Mouse (Mus musculus) activated CD4-positive, CD25-positive, alpha-beta regulatory T cell, adult 4 months (primary cell): ENCODE data around the gene Rtl10. TPM values are rescaled to one million over a fixed set of nuclear protein-coding genes. Genes with fewer than 3 reads are reported as not detected.

Experiments
- ATAC-seq: one replicate; pipeline ENCODE4 v1.8.0; 2017
- polyA plus RNA-seq, 2 experiments: library from polyadenylated mRNA; unstranded; fragments of 100-300 nt; shearing (Covaris generic); gene quantifications; one replicate each; pipeline ENCODE4 v1.2.1; 2017

Gene Rtl10
- polyA plus RNA-seq, 2 experiments from 2014 or later, result 1.4 to 2.6 TPM

DNA sequence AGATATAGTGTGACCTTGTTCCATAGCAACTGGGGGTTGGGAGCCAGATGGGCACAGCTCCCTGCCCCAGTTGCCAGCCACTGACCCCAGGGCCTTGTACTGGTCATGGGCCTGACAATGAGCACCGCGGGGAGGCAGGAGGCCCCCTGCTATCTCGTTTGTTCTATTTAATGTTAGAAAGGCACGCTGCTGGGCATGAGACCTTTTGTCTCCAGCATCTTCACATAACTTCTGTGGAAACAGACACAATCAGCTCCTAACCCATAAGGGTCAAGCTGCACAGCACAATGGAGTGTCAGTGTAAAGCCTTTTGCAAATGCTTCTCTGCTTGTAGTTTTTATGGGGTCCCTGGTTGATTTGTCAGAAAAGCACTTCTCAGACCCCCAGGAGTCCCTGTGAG, 14.3 kb upstream of the Rtl10 start:
- ATAC-seq, result no peak

DNA sequence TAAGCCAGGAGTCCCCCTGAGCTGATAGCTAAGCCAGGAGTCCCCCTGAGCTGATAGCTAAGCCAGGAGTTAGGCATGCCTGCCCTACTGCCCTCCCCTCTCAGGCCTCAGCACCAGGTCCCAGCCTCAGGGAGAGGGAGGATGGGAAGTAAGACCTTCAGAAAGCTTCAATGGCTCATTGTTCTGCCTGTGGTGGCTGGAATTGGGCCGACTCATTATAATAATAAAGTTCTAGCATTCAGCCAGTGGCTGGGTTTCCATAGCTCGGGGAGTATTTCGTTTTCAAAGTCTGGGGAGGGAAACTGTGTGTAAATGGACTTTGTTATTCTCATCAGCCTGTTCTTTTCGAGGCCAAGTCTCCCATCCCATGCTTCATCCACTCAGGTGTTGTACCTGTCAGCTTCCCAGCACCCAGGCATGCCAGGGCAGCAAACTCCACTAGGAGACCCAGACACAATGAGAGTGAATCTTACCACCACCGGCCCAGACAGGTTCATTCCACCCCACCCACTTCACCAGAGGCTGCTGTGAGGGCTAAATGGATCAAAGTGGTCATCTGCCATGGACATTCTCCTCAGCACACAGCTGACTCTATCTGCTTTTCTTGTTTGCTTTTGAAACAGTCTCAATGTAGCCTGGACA, 13.8 kb upstream of the Rtl10 start:
- ATAC-seq, result no peak

- ATAC-seq, result no peak
Measured at GRCm38 (mm10) chr16:18486126-18486525, 12.6 kb upstream of the Rtl10 start.

DNA sequence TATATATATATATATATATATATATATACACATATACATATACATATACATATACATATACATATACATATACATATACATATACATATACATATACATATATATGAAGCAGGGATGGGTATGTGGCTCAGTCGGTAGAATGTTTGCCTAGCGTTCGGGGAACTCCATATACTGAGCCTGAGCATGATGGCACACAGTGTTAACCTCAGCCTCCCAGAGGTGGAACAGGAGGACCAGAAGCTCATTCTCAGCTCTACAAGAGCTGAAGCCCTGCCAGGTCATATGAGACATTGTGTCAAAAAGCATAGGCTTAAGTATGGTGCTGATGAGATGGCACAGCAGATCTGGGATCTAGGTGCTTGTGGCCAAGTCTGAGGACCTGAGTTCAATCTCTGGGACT, 8.4 kb upstream of the Rtl10 start:
- no peak for ATAC-seq

DNA sequence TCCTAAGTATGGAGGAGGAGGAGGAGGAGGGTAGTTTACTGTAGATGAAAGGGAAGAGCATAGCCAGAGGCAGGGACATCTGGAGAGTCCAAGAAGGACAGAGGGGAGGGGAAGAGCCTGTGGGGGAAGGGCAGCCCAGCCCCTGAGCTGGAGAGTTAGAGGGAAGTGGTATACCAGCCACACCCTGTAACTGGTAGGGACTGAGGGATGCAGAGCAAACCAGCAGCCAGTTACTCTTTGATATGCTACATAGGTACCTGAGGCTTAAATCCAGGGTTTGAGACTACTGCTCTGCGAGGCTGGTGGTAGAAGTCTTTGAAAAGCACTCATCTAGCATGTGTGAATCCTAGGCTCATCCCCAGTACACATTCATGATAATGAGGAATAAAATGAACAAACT, 7.8 kb upstream of the Rtl10 start:
- no peak for ATAC-seq

- peak; percentile 58 for ATAC-seq
Measured at GRCm38 (mm10) chr16:18497865-18498515, 711 bp upstream of the Rtl10 start.

DNA sequence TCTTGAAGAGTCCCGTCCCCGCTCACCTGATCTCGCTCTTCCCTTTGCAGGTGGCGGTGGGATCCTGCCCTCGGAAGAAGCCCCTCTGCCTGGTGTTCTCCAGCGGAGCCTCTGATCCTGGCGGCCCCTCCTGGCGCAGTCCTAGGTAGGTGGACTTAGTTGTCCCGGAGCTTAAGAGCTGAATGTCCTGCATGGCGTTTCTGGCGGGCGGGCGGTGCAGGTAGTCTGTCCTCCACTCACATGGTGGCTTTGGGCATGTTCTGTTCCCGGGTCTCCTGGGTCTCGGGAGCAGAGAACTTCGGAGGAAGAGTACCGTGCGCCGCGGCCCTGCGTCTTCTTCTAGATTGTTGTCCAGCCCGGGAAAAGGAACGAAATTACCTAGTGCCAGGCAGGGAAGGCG, 295 bp downstream of the Rtl10 start:
- peak; percentile 3 for ATAC-seq

DNA sequence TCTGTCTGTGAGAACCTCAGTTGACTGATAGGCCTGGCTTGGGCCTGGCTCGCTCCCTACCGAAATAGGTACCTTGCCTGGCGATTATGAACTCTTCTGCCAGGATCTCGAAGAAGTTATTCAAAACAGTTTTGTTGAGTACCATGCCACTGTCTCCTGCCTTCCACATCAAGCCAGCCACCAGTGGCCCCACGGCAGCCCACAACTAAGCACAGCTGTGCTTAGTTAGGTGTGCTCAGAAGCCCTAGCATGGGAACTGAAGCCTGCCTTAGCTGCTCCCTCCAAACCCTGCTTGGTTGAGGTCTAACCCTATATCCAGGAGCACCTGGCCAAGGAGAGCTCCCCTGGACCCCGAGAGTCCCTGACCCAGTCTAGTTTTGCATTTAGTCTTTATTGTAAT, 2.8 kb downstream of the Rtl10 start:
- ATAC-seq, result no peak

DNA sequence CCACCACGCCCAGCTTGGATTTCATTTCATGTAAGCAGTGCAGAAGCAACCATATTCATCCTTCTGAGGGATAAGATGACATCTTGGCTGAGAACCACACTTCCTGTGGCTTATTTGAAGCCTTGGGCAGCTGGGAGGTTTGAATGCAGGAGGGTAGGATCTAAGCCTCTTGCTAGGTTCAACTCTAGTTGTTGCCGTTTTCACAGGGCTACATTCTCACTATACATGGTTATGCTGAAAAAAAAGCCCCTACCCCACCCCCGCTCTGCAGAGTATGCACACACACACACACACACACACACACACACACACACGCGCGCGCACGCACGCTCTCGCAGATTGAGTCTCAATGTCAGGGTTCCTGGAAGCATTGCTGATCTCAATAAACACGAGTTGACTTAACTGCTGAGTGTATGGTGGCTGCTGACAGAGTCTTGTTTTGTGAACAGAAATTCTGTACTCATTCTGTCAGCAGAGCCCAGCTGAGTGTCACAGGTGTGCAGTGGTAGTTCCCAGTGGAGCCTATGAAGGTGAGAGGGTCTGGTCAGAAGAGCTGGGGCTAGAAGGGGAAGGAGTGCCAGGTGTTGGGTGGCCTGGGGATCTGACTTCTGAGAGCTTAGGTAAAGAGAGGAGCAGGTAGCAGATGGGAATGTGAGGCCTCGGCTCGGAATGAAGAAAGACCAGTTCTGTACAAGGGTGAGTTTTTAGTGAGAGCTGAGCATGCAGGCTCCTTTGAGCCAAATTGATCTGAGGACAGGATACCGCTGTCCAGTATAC, 5.1 kb downstream of the Rtl10 start:
- peak; percentile 5 for ATAC-seq

- ATAC-seq, result no peak
Measured at GRCm38 (mm10) chr16:18506524-18507199, 8.0 kb downstream of the Rtl10 start.

DNA sequence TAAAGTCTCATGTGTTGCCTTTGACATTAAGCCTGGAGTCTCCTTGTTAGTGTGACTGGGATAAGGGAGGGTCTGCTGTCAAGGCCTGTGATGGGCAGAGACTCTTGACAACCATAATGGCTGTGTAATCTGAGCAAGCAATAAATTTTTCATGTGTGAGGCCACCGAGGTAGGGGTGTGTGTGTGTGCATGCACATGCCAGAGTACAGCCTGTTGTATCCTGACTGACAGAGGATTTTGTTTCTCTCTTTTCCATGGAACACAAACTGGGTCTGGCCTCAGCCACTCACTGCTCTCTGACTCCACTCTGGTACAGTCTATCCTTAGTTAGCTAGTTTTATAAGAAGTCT, 8.5 kb downstream of the Rtl10 start:
- no peak for ATAC-seq

- ATAC-seq, result no peak
Measured at GRCm38 (mm10) chr16:18511741-18512140, 13.0 kb downstream of the Rtl10 start.

DNA sequence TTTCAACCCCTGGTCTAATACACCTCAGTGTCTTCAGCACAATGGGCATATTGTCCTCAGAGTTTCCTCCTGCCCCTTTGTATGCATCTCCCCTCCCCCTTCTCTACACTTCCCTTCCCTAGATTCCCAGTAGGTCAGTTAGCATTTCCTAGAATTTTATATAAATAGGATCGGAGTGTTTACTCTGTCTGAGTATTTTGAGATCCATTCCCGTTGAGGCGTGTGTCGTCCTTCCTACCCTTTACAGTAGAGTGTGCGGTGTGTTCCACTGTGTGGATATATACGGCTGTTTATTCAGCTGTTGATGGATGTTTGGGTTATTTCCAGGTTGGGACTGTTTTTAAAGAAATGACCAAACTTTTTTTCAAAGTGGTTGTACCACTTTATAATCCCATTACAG, 14.8 kb downstream of the Rtl10 start:
- ATAC-seq, result no peak

GRCm38 (mm10) chr16:18518091-18518490, 19.4 kb downstream of the Rtl10 start:
- ATAC-seq, result no peak

DNA sequence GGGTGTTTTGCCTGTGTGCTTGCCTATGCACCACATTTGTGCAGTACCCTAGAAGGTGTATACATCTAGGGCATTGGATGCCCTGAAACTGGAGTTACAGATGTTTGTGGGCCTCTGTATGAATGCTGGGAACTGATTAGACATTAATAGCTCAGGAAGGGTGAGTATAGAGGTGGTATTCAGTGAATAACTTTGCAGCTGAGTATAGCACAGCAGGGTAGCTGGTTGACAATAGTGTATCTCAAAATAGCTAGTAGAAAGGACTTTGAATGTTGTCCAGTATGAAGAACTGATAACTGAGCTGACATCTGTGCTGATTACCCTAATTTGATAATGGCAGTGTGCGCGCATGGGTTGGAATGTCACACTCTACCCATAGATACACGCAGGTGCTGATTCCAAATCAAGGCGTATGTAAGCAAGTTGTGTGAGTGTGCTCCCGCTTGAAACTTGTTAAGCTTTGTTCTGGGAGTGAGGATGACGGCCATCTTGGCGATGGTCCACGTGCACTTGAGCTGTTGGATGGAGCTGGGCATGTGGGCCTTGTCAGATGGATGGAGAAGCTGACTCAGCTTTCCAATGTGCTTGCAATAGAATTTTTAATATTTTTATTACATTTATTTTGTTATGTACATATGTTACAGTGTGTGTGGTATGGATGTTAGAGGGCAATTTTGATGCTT, 25.0 kb downstream of the Rtl10 start:
- ATAC-seq, result no peak

- no peak for ATAC-seq
Measured at GRCm38 (mm10) chr16:18528656-18529055, 30.0 kb downstream of the Rtl10 start.

DNA sequence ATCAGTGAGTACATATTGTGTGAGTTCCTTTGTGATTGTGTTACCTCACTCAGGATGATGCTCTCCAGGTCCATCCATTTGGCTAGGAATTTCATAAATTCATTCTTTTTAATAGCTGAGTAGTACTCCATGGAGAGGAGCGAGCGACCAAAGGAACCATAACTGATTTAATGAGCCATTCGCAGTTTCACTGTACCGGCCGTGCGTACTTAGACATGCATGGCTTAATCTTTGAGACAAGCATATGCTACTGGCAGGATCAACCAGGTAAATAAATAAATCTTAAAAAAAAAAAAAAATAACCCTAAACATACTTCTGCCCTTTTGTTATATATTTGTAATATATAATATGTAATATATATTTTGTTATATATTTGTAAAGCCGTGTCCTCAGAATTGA, 34.4 kb downstream of the Rtl10 start:
- ATAC-seq, result peak; percentile 100

- no peak for ATAC-seq
Measured at GRCm38 (mm10) chr16:18537407-18537990, 38.8 kb downstream of the Rtl10 start.

DNA sequence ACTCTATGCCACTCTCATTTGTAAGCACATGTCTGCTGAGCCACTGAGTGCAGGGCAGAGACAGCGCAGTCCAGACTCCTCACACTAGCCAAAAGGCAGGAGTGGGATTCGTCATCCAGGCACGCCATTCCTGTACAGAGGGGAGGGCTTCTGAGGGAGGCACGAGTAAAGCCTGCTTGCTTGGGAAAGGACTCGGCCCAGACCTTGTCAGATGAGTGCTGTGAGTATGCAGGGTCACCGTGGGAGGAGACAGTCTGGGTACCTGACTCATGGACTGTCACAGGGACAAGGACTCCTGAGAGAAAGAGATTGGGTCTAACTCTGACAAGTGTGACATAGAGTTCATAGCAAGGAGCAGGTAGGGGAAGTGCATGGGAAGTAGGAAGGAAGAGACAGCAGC, 40.6 kb downstream of the Rtl10 start:
- no peak for ATAC-seq

- ATAC-seq, result no peak
Measured at GRCm38 (mm10) chr16:18543151-18543829, 44.6 kb downstream of the Rtl10 start.

- ATAC-seq, result no peak
Measured at GRCm38 (mm10) chr16:18547891-18548290, 49.2 kb downstream of the Rtl10 start.
